Comparison of ENCODE assay signal across 11 mouse cellular contexts in genomic region chr9:61158192-61158770, GRCm38 (mm10).
DNase-seq lines count a peak whose midpoint lies in the region; ATAC-seq and TF ChIP-seq lines count a peak whose summit lies in the region.
"Had no signal": no experiment of that assay in that cellular context is flagged by ENCODE, and none has a peak within 500 bp of the region (broad histone marks: within the 10 kb centered on the region; RNA-seq: fewer than 3 reads in every experiment).

No protein-coding gene starts in this region.

- no peak for ATAC-seq in heart, embryonic 11.5 days (replicated peaks; ENCODE audit: insufficient number of reproducible peaks, low FRiP score, low TSS enrichment)
- 0 out of 2 replicates have a peak, but pooled peaks have one; percentile 48 for ATAC-seq in lung, embryonic 14.5 days (ENCODE audit: insufficient read depth)
- 0 out of 2 replicates have a peak, but pooled peaks have one; percentile 38 for ATAC-seq in limb, embryonic 15.5 days (ENCODE audit: insufficient number of reproducible peaks, low FRiP score, low TSS enrichment, low read depth)
- 0 out of 2 replicates have a peak, but pooled peaks have one; percentile 14 for ATAC-seq in stomach, embryonic 15.5 days (ENCODE audit: insufficient read depth, low FRiP score, low read depth)
- ATAC-seq: forebrain, postnatal 0 days had no signal

- no peaks in the 10 kb centered on the region for H3K36me3 ChIP-seq in heart, embryonic 11.5 days (ENCODE audit: control insufficient read depth, insufficient read depth, low read length)
- H3K36me3 ChIP-seq in lung, embryonic 14.5 days (ENCODE audit: insufficient read depth): no peaks in the 10 kb centered on the region
- H3K36me3 ChIP-seq in limb, embryonic 15.5 days: no peaks in the 10 kb centered on the region
- H3K36me3 ChIP-seq in stomach, embryonic 15.5 days: no peaks in the 10 kb centered on the region
- H3K36me3 ChIP-seq: limb, embryonic 12.5 days; neural tube, embryonic 15.5 days had no signal

- no peak overlapping the region for H3K4me2 ChIP-seq in heart, embryonic 11.5 days
- H3K4me2 ChIP-seq in lung, embryonic 14.5 days: no peak overlapping the region
- no peak overlapping the region for H3K4me2 ChIP-seq in limb, embryonic 15.5 days
- no peak overlapping the region for H3K4me2 ChIP-seq in stomach, embryonic 15.5 days
- H3K4me2 ChIP-seq: limb, embryonic 12.5 days; neural tube, embryonic 15.5 days had no signal

- H3K27me3 ChIP-seq in heart, embryonic 11.5 days (ENCODE audit: control insufficient read depth, insufficient read depth, low read length): peaks cover 3% of the 10 kb centered on the region; the same call in 1 of the 2 replicates
- 0 out of 2 replicates have a peak, but pooled peaks cover 3% of the 10 kb centered on the region for H3K27me3 ChIP-seq in lung, embryonic 14.5 days (ENCODE audit: insufficient read depth, low read length)
- H3K27me3 ChIP-seq in limb, embryonic 15.5 days: peaks cover 35% of the 10 kb centered on the region
- H3K27me3 ChIP-seq in stomach, embryonic 15.5 days (replicated peaks): 0 out of 2 replicates have a peak, but pooled peaks cover 3% of the 10 kb centered on the region

- H3K27ac ChIP-seq in heart, embryonic 11.5 days (ENCODE audit: low read depth, low read length): no peak overlapping the region
- peak overlapping the region; percentile 27; the same call in 1 of the 2 replicates for H3K27ac ChIP-seq in lung, embryonic 14.5 days (ENCODE audit: low read depth)
- no peak overlapping the region for H3K27ac ChIP-seq in limb, embryonic 15.5 days
- peak overlapping the region; percentile 62; the same call in 1 of the 2 replicates for H3K27ac ChIP-seq in stomach, embryonic 15.5 days
- H3K27ac ChIP-seq: limb, embryonic 12.5 days; neural tube, embryonic 15.5 days had no signal

- H3K9ac ChIP-seq in heart, embryonic 11.5 days (ENCODE audit: low read depth, low read length): no peak overlapping the region
- H3K9ac ChIP-seq in lung, embryonic 14.5 days: no peak overlapping the region
- no peak overlapping the region for H3K9ac ChIP-seq in limb, embryonic 15.5 days
- no peak overlapping the region for H3K9ac ChIP-seq in stomach, embryonic 15.5 days
- H3K9ac ChIP-seq: forebrain, postnatal 0 days; limb, embryonic 12.5 days; neural tube, embryonic 15.5 days had no signal

- no peak overlapping the region for H3K4me3 ChIP-seq in heart, embryonic 11.5 days (ENCODE audit: low read depth, low read length)
- H3K4me3 ChIP-seq in lung, embryonic 14.5 days (ENCODE audit: low read depth, low read length): no peak overlapping the region
- no peak overlapping the region for H3K4me3 ChIP-seq in limb, embryonic 15.5 days
- H3K4me3 ChIP-seq in stomach, embryonic 15.5 days (replicated peaks): no peak overlapping the region
- H3K4me3 ChIP-seq: limb, embryonic 12.5 days; neural tube, embryonic 15.5 days had no signal

- TF ChIP-seq CTCF in lung, embryonic 14.5 days (IDR thresholded peaks at IDR 0.05; ENCODE audit: low read depth): no peak

- 44% methylated on average over 10 of the region's 10 CpGs for WGBS in heart, embryonic 11.5 days (ENCODE audit: insufficient replicate concordance)
- WGBS in lung, embryonic 14.5 days: 27% methylated on average over 10 of the region's 10 CpGs
- WGBS in limb, embryonic 15.5 days: 38% methylated on average over 10 of the region's 10 CpGs
- WGBS in stomach, embryonic 15.5 days: 39% methylated on average over 10 of the region's 10 CpGs

- peaks cover 5% of the 10 kb centered on the region; the same call in 1 of the 2 replicates for H3K4me1 ChIP-seq in heart, embryonic 11.5 days (ENCODE audit: control insufficient read depth, insufficient read depth, low read length)
- peaks cover 25% of the 10 kb centered on the region for H3K4me1 ChIP-seq in lung, embryonic 14.5 days (ENCODE audit: insufficient read depth)
- peaks cover 21% of the 10 kb centered on the region for H3K4me1 ChIP-seq in limb, embryonic 15.5 days
- peaks cover 24% of the 10 kb centered on the region for H3K4me1 ChIP-seq in stomach, embryonic 15.5 days

- no peaks in the 10 kb centered on the region for H3K9me3 ChIP-seq in heart, embryonic 11.5 days (replicated peaks; ENCODE audit: control insufficient read depth, low read length)
- H3K9me3 ChIP-seq in lung, embryonic 14.5 days (ENCODE audit: low read depth, low read length): no peaks in the 10 kb centered on the region
- no peaks in the 10 kb centered on the region for H3K9me3 ChIP-seq in limb, embryonic 15.5 days
- no peaks in the 10 kb centered on the region for H3K9me3 ChIP-seq in stomach, embryonic 15.5 days
- H3K9me3 ChIP-seq: neural tube, embryonic 15.5 days had no signal

- DNase-seq in heart, adult 11 months: peak; percentile 90
- DNase-seq in lung, embryonic 14.5 days: peak; percentile 61
- no peak for DNase-seq in lung, postnatal 14 days
- no peak for DNase-seq in neural tube, embryonic 10.5 days (ENCODE audit: extremely low spot score, low spot score)
- DNase-seq: forebrain, postnatal 0 days; thymus, postnatal 25 days had no signal

Comparison
In these comparisons a context has a peak if more than half of its experiments do, and no peak if none do; other contexts are left out.
1. DNase-seq: peak in heart, adult 11 months (single experiment) and lung, embryonic 14.5 days (single experiment); none in lung, postnatal 14 days (single experiment) and neural tube, embryonic 10.5 days (single experiment).
2. H3K27ac ChIP-seq: peak in lung, embryonic 14.5 days (single experiment) and stomach, embryonic 15.5 days (single experiment); none in heart, embryonic 11.5 days (single experiment) and limb, embryonic 15.5 days (single experiment).